Mouse (Mus musculus) effector memory CD4-positive, alpha-beta T cell, adult 7 months (primary cell): ENCODE results near the gene AC192777.2. TPM values are rescaled to one million over a fixed set of nuclear protein-coding genes. Genes with fewer than 3 reads are reported as not detected.

ENCODE experiments used
- polyA plus RNA-seq: library from polyadenylated mRNA; unstranded; fragments of 100-300 nt; shearing (Covaris generic); gene quantifications from one replicate; pipeline ENCODE4 v1.2.1, GENCODE M21; 2017

Gene AC192777.2
- polyA plus RNA-seq, result not detected

GRCm38 (mm10) chr17:40095150-40095549 is at the start of gene AC192777.2:
Gene AC192777.2, plus strand, starts transcription at chr17:40095450.

Other genes with a start within 250 kb of the AC192777.2 start
- not detected for gene Esp38, start 144.9 kb upstream of the AC192777.2 start, polyA plus RNA-seq
- 0.78 TPM for gene Pgk2, start 113.2 kb downstream of the AC192777.2 start, polyA plus RNA-seq
- not detected for gene Crisp3, start 146.8 kb downstream of the AC192777.2 start, polyA plus RNA-seq
- gene Crisp1, start 223.8 kb downstream of the AC192777.2 start, polyA plus RNA-seq, result not detected